Mouse (Mus musculus): ENCODE measurements around the gene Wnt10a. TPM values are rescaled to one million over a fixed set of nuclear protein-coding genes. Genes with fewer than 3 reads are reported as not detected.

Wnt10a gene
- polyA plus RNA-seq, 1 experiment from 2014 or later, result not detected

GRCm38 (mm10) chr1:74833255-74833654, 41.9 kb downstream of the Wnt10a start:
- H3K36me3 ChIP-seq (ENCODE audit: control insufficient read depth, insufficient read depth), result no peaks in the 10 kb centered on the region
- no peak for ATAC-seq

GRCm38 (mm10) chr1:74843090-74843489, 51.8 kb downstream of the Wnt10a start:
- no peaks in the 10 kb centered on the region for H3K9me3 ChIP-seq (ENCODE audit: control insufficient read depth)
- H3K27me3 ChIP-seq (replicated peaks; ENCODE audit: control insufficient read depth, insufficient read depth, low read length), result peaks cover 22% of the 10 kb centered on the region; the same call in 1 of the 2 replicates
- no peak overlapping the region for H3K27ac ChIP-seq (ENCODE audit: low read depth, low read length)
- H3K36me3 ChIP-seq (ENCODE audit: control insufficient read depth, insufficient read depth), result no peaks in the 10 kb centered on the region
- no peak for ATAC-seq
- 76% methylated on average over 5 of the region's 5 CpGs for WGBS
- no peak for TF ChIP-seq CTCF (IDR thresholded peaks at IDR 0.05; ENCODE audit: low read depth)
- H3K4me3 ChIP-seq (ENCODE audit: low read depth, low read length), result no peak overlapping the region
- H3K9ac ChIP-seq (ENCODE audit: low read depth, low read length), result no peak overlapping the region
- H3K4me2 ChIP-seq (replicated peaks; ENCODE audit: low read depth), result no peak overlapping the region
- no peaks in the 10 kb centered on the region for H3K4me1 ChIP-seq (replicated peaks; ENCODE audit: control insufficient read depth, insufficient read depth, low read length)

More at GRCm38 (mm10) chr1:74833255-74833654, 41.9 kb downstream of the Wnt10a start:
- no peak overlapping the region for H3K4me3 ChIP-seq (ENCODE audit: low read depth, low read length)
- H3K27me3 ChIP-seq (replicated peaks; ENCODE audit: control insufficient read depth, insufficient read depth, low read length), result no peaks in the 10 kb centered on the region
- no peaks in the 10 kb centered on the region for H3K9me3 ChIP-seq (ENCODE audit: control insufficient read depth)
- no peak overlapping the region for H3K4me2 ChIP-seq (replicated peaks; ENCODE audit: low read depth)
- no peak overlapping the region for H3K27ac ChIP-seq (ENCODE audit: low read depth, low read length)
- no peaks in the 10 kb centered on the region for H3K4me1 ChIP-seq (replicated peaks; ENCODE audit: control insufficient read depth, insufficient read depth, low read length)
- WGBS, result 82% methylated on average over 3 of the region's 3 CpGs
- TF ChIP-seq CTCF (IDR thresholded peaks at IDR 0.05; ENCODE audit: low read depth), result no peak
- H3K9ac ChIP-seq (ENCODE audit: low read depth, low read length), result no peak overlapping the region

GRCm38 (mm10) chr1:74846341-74846740, 55.0 kb downstream of the Wnt10a start:
- no peak for TF ChIP-seq CTCF (IDR thresholded peaks at IDR 0.05; ENCODE audit: low read depth)
- Histone ChIP-seq H3K4me2 (replicated peaks; ENCODE audit: low read depth) (no peak overlapping the region), H3K4me1 (replicated peaks; ENCODE audit: control insufficient read depth, insufficient read depth, low read length) (no peaks in the 10 kb centered on the region), H3K4me3 (ENCODE audit: low read depth, low read length) (no peak overlapping the region), H3K9ac (ENCODE audit: low read depth, low read length) (no peak overlapping the region), H3K27me3 (replicated peaks; ENCODE audit: control insufficient read depth, insufficient read depth, low read length) (peaks cover 41% of the 10 kb centered on the region), H3K36me3 (ENCODE audit: control insufficient read depth, insufficient read depth) (no peaks in the 10 kb centered on the region), H3K27ac (ENCODE audit: low read depth, low read length) (no peak overlapping the region), H3K9me3 (ENCODE audit: control insufficient read depth) (no peaks in the 10 kb centered on the region)
- WGBS, result 40% methylated on average over 9 of the region's 9 CpGs
- ATAC-seq, result no peak

- H3K4me1 ChIP-seq (replicated peaks; ENCODE audit: control insufficient read depth, insufficient read depth, low read length), result no peaks in the 10 kb centered on the region
- H3K4me3 ChIP-seq (ENCODE audit: low read depth, low read length), result no peak overlapping the region
- TF ChIP-seq CTCF (IDR thresholded peaks at IDR 0.05; ENCODE audit: low read depth), result no peak
- 58% methylated on average over 5 of the region's 5 CpGs for WGBS
- no peak overlapping the region for H3K27ac ChIP-seq (ENCODE audit: low read depth, low read length)
- no peak overlapping the region for H3K9ac ChIP-seq (ENCODE audit: low read depth, low read length)
- ATAC-seq, result no peak
- no peaks in the 10 kb centered on the region for H3K9me3 ChIP-seq (ENCODE audit: control insufficient read depth)
- H3K27me3 ChIP-seq (replicated peaks; ENCODE audit: control insufficient read depth, insufficient read depth, low read length), result peaks cover 60% of the 10 kb centered on the region
- no peak overlapping the region for H3K4me2 ChIP-seq (replicated peaks; ENCODE audit: low read depth)
- H3K36me3 ChIP-seq (ENCODE audit: control insufficient read depth, insufficient read depth), result no peaks in the 10 kb centered on the region
Observed at GRCm38 (mm10) chr1:74848946-74849345, 57.6 kb downstream of the Wnt10a start.

- no peak overlapping the region for H3K27ac ChIP-seq (ENCODE audit: low read depth, low read length)
- H3K36me3 ChIP-seq (ENCODE audit: control insufficient read depth, insufficient read depth), result no peaks in the 10 kb centered on the region
- no peak overlapping the region for H3K4me2 ChIP-seq (replicated peaks; ENCODE audit: low read depth)
- no peak for TF ChIP-seq CTCF (IDR thresholded peaks at IDR 0.05; ENCODE audit: low read depth)
- H3K4me1 ChIP-seq (replicated peaks; ENCODE audit: control insufficient read depth, insufficient read depth, low read length), result 0 out of 2 replicates have a peak, but pooled peaks cover 4% of the 10 kb centered on the region
- no peak overlapping the region for H3K9ac ChIP-seq (ENCODE audit: low read depth, low read length)
- no peaks in the 10 kb centered on the region for H3K9me3 ChIP-seq (ENCODE audit: control insufficient read depth)
- WGBS, result 25% methylated on average over 6 of the region's 6 CpGs
- peaks cover 69% of the 10 kb centered on the region for H3K27me3 ChIP-seq (replicated peaks; ENCODE audit: control insufficient read depth, insufficient read depth, low read length)
- no peak overlapping the region for H3K4me3 ChIP-seq (ENCODE audit: low read depth, low read length)
- no peak for ATAC-seq
Observed at GRCm38 (mm10) chr1:74850251-74850650, 58.9 kb downstream of the Wnt10a start.

- TF ChIP-seq CTCF (IDR thresholded peaks at IDR 0.05; ENCODE audit: low read depth), result no peak
- WGBS, result 15% methylated on average over 6 of the region's 6 CpGs
- H3K9me3 ChIP-seq (ENCODE audit: control insufficient read depth), result no peaks in the 10 kb centered on the region
- H3K9ac ChIP-seq (ENCODE audit: low read depth, low read length), result no peak overlapping the region
- ATAC-seq, result no peak
- no peak overlapping the region for H3K27ac ChIP-seq (ENCODE audit: low read depth, low read length)
- no peaks in the 10 kb centered on the region for H3K36me3 ChIP-seq (ENCODE audit: control insufficient read depth, insufficient read depth)
- no peak overlapping the region for H3K4me2 ChIP-seq (replicated peaks; ENCODE audit: low read depth)
- H3K27me3 ChIP-seq (replicated peaks; ENCODE audit: control insufficient read depth, insufficient read depth, low read length), result peaks cover 75% of the 10 kb centered on the region
- 0 out of 2 replicates have a peak, but pooled peaks cover 5% of the 10 kb centered on the region for H3K4me1 ChIP-seq (replicated peaks; ENCODE audit: control insufficient read depth, insufficient read depth, low read length)
- H3K4me3 ChIP-seq (ENCODE audit: low read depth, low read length), result no peak overlapping the region
Observed at GRCm38 (mm10) chr1:74851001-74851775, 59.9 kb downstream of the Wnt10a start.

Other genes with a start within 250 kb of the Wnt10a start
- gene Plcd4, start 248.6 kb upstream of the Wnt10a start, polyA plus RNA-seq (2015; fragmentation: Nextera tagmentation; extraction: Ambion mirVana), result 0.38 TPM in 2 replicates
- 9.2 and 9.4 TPM in 2 replicates for gene Usp37, start 247.2 kb upstream of the Wnt10a start, polyA plus RNA-seq (2015; fragmentation: Nextera tagmentation; extraction: Ambion mirVana)
- 1.8 TPM in 2 replicates for gene Zfp142, start 203.3 kb upstream of the Wnt10a start, polyA plus RNA-seq (2015; fragmentation: Nextera tagmentation; extraction: Ambion mirVana)
- gene Bcs1l, start 203.2 kb upstream of the Wnt10a start, polyA plus RNA-seq (2015; fragmentation: Nextera tagmentation; extraction: Ambion mirVana), result 5.1 and 6.0 TPM in 2 replicates
- 17.9 and 18.1 TPM in 2 replicates for gene Rnf25, start 190.1 kb upstream of the Wnt10a start, polyA plus RNA-seq (2015; fragmentation: Nextera tagmentation; extraction: Ambion mirVana)
- gene Stk36, start 190.1 kb upstream of the Wnt10a start, polyA plus RNA-seq (2015; fragmentation: Nextera tagmentation; extraction: Ambion mirVana), result 0.73 and 0.94 TPM in 2 replicates
- 2.1 TPM in 2 replicates for gene Ttll4, start 129.8 kb upstream of the Wnt10a start, polyA plus RNA-seq (2015; fragmentation: Nextera tagmentation; extraction: Ambion mirVana)
- gene Cyp27a1, start 77.9 kb upstream of the Wnt10a start, polyA plus RNA-seq (2015; fragmentation: Nextera tagmentation; extraction: Ambion mirVana), result 4.6 and 6.3 TPM in 2 replicates
- gene Prkag3, start 42.3 kb upstream of the Wnt10a start, polyA plus RNA-seq (2015; fragmentation: Nextera tagmentation; extraction: Ambion mirVana), result 0.08 and 0.09 TPM in 2 replicates
- 0.33 and 0.66 TPM in 2 replicates for gene Wnt6, start 19.6 kb upstream of the Wnt10a start, polyA plus RNA-seq (2015; fragmentation: Nextera tagmentation; extraction: Ambion mirVana)
- gene Cdk5r2, start 63.4 kb downstream of the Wnt10a start, polyA plus RNA-seq (2015; fragmentation: Nextera tagmentation; extraction: Ambion mirVana), result 0.13 and 0.29 TPM in 2 replicates
- 0.59 and 1.3 TPM in 2 replicates for gene Fev, start 93.9 kb downstream of the Wnt10a start, polyA plus RNA-seq (2015; fragmentation: Nextera tagmentation; extraction: Ambion mirVana)
- 0.71 and 1.2 TPM in 2 replicates for gene Cryba2, start 101.6 kb downstream of the Wnt10a start, polyA plus RNA-seq (2015; fragmentation: Nextera tagmentation; extraction: Ambion mirVana)
- gene Cfap65, start 144.1 kb downstream of the Wnt10a start, polyA plus RNA-seq (2015; fragmentation: Nextera tagmentation; extraction: Ambion mirVana), result 0.03 and 0.04 TPM in 2 replicates
- 24.9 and 25.3 TPM in 2 replicates for gene Ihh, start 160.2 kb downstream of the Wnt10a start, polyA plus RNA-seq (2015; fragmentation: Nextera tagmentation; extraction: Ambion mirVana)

All from intestine, postnatal 0 days (tissue).